Comparison of ENCODE assay signal across 24 mouse cellular contexts in the genomic region with DNA sequence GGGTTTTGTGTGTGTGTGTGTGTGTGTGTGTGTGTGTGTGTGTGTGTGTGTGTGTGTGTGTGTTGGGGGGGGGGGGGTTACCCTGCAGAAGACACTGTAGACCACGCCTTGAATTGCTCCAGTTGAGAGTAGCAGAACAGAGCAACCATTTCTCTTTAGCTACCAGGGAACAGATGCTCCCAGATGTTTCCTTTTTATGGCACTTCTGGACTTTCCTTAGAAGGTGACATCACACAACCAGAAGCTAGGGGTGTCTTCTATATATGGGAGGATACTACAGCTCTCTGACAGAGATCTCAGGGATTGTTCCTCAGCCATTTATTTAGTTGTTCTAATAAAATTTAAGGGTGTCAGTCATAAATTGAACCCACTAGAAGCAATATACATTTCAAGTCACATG.
A peak's percentile ranks its signal among the peaks of the same experiment; 100 is the strongest.
DNase-seq lines count a peak whose midpoint lies in the region; ATAC-seq and TF ChIP-seq lines count a peak whose summit lies in the region.
"Had no signal": no experiment of that assay in that cellular context is flagged by ENCODE, and none has a peak within 500 bp of the region (broad histone marks: within the 10 kb centered on the region; RNA-seq: fewer than 3 reads in every experiment).

No protein-coding gene starts in this region.

- H3K4me3 ChIP-seq in cerebellum, adult 2 months (replicated peaks; ENCODE audit: insufficient read depth, low read depth, low read length): no peak overlapping the region
- H3K4me3 ChIP-seq in lung, embryonic 14.5 days (ENCODE audit: low read depth, low read length): no peak overlapping the region
- no peak overlapping the region for H3K4me3 ChIP-seq in lung, embryonic 16.5 days (ENCODE audit: low read length)
- H3K4me3 ChIP-seq in lung, adult 2 months (replicated peaks; ENCODE audit: extremely low read depth, low read depth, low read length): no peak overlapping the region
- H3K4me3 ChIP-seq: embryonic facial prominence, embryonic 10.5 days; embryonic facial prominence, embryonic 12.5 days; forebrain, embryonic 13.5 days; forebrain, embryonic 15.5 days had no signal

- H3K4me2 ChIP-seq in lung, embryonic 14.5 days: no peak overlapping the region
- H3K4me2 ChIP-seq in lung, embryonic 16.5 days (ENCODE audit: low read depth, low read length): no peak overlapping the region
- H3K4me2 ChIP-seq: embryonic facial prominence, embryonic 12.5 days; forebrain, embryonic 13.5 days; forebrain, embryonic 15.5 days had no signal

- H3K4me1 ChIP-seq in cerebellum, adult 2 months (ENCODE audit: control insufficient read depth, insufficient read depth, low read length): peaks cover 11% of the 10 kb centered on the region
- H3K4me1 ChIP-seq in lung, embryonic 14.5 days (ENCODE audit: insufficient read depth): no peaks in the 10 kb centered on the region
- no peaks in the 10 kb centered on the region for H3K4me1 ChIP-seq in lung, embryonic 16.5 days (replicated peaks; ENCODE audit: control insufficient read depth, insufficient read depth, low read length)
- H3K4me1 ChIP-seq in lung, adult 2 months (ENCODE audit: control insufficient read depth, insufficient read depth, low read length): no peaks in the 10 kb centered on the region
- H3K4me1 ChIP-seq: embryonic facial prominence, embryonic 10.5 days; embryonic facial prominence, embryonic 12.5 days; forebrain, embryonic 13.5 days; forebrain, embryonic 15.5 days had no signal

- no peaks in the 10 kb centered on the region for H3K9me3 ChIP-seq in lung, embryonic 14.5 days (ENCODE audit: low read depth, low read length)
- no peaks in the 10 kb centered on the region for H3K9me3 ChIP-seq in lung, embryonic 16.5 days (ENCODE audit: control insufficient read depth, low read length)
- H3K9me3 ChIP-seq: embryonic facial prominence, embryonic 10.5 days; embryonic facial prominence, embryonic 12.5 days; forebrain, embryonic 13.5 days; forebrain, embryonic 15.5 days had no signal

- WGBS in cerebellum, adult 2 months: 75% methylated on average over 1 of the region's 1 CpGs
- WGBS in lung, embryonic 14.5 days: 30% methylated on average over 1 of the region's 1 CpGs
- 40% methylated on average over 1 of the region's 1 CpGs for WGBS in lung, embryonic 16.5 days
- WGBS in lung, adult 2 months: 50% methylated on average over 1 of the region's 1 CpGs

- H3K27ac ChIP-seq in cerebellum, adult 2 months (ENCODE audit: insufficient read depth, low read length): peak overlapping the region; percentile 72; the same call in 1 of the 2 replicates
- H3K27ac ChIP-seq in lung, embryonic 14.5 days (ENCODE audit: low read depth): no peak overlapping the region
- no peak overlapping the region for H3K27ac ChIP-seq in lung, embryonic 16.5 days (ENCODE audit: low read length)
- H3K27ac ChIP-seq: embryonic facial prominence, embryonic 10.5 days; embryonic facial prominence, embryonic 12.5 days; forebrain, embryonic 13.5 days; forebrain, embryonic 15.5 days had no signal

- no peak for DNase-seq in cerebellum, adult 2 months
- DNase-seq in cerebellum, adult 9-10 months: no peak
- DNase-seq in lung, embryonic 14.5 days: peak; percentile 81
- no peak for DNase-seq in lung, postnatal 10 days
- DNase-seq in lung, postnatal 4 days: no peak
- DNase-seq in lung, postnatal 25 days (ENCODE audit: low spot score): peak; percentile 7
- DNase-seq in lung, adult 2 months: no peak
- DNase-seq: adrenal gland, adult 8-10 months; adrenal gland, postnatal 14 days; adrenal gland, postnatal 36 days; B cell, adult 2 months; cerebellum, adult 11-12 months; cerebellum, adult 8-10 months; cerebellum, postnatal 25 days had no signal

- no peak overlapping the region for H3K9ac ChIP-seq in lung, embryonic 14.5 days
- H3K9ac ChIP-seq in lung, embryonic 16.5 days (ENCODE audit: low read length): no peak overlapping the region
- H3K9ac ChIP-seq: embryonic facial prominence, embryonic 12.5 days; forebrain, embryonic 13.5 days; forebrain, embryonic 15.5 days had no signal

- TF ChIP-seq CTCF in cerebellum, adult 2 months (IDR thresholded peaks at IDR 0.05; ENCODE audit: borderline replicate concordance, insufficient read depth, low read depth, low read length): no peak
- no peak for TF ChIP-seq CTCF in lung, embryonic 14.5 days (IDR thresholded peaks at IDR 0.05; ENCODE audit: low read depth)
- TF ChIP-seq CTCF in lung, adult 2 months (IDR thresholded peaks at IDR 0.05; ENCODE audit: insufficient read depth, low read length): no peak

- ATAC-seq in lung, embryonic 14.5 days (ENCODE audit: insufficient read depth): peak; percentile 91
- peak; percentile 57; the same call in 1 of the 2 replicates for ATAC-seq in lung, embryonic 16.5 days (ENCODE audit: low read depth)
- ATAC-seq: activated CD4-positive, CD25-positive, alpha-beta regulatory T cell, adult 4 months; CD4-positive, CD25-positive, alpha-beta regulatory T cell, adult 4 months; forebrain, embryonic 13.5 days; forebrain, embryonic 15.5 days; Patski had no signal

- H3K36me3 ChIP-seq in lung, embryonic 14.5 days (ENCODE audit: insufficient read depth): no peaks in the 10 kb centered on the region
- no peaks in the 10 kb centered on the region for H3K36me3 ChIP-seq in lung, embryonic 16.5 days (ENCODE audit: control insufficient read depth, insufficient read depth, low read length)
- H3K36me3 ChIP-seq: embryonic facial prominence, embryonic 10.5 days; embryonic facial prominence, embryonic 12.5 days; forebrain, embryonic 15.5 days; G1E had no signal

- no peak for TF ChIP-seq POLR2A in cerebellum, adult 2 months (IDR thresholded peaks at IDR 0.05; ENCODE audit: borderline replicate concordance, insufficient read depth, low read length)
- no peak for TF ChIP-seq POLR2A in lung, adult 2 months (IDR thresholded peaks at IDR 0.05; ENCODE audit: borderline replicate concordance, extremely low read depth, low read depth, low read length)

- no peaks in the 10 kb centered on the region for H3K27me3 ChIP-seq in cerebellum, adult 2 months (ENCODE audit: control insufficient read depth, insufficient read depth, low read length)
- H3K27me3 ChIP-seq in lung, embryonic 14.5 days (ENCODE audit: insufficient read depth, low read length): no peaks in the 10 kb centered on the region
- no peaks in the 10 kb centered on the region for H3K27me3 ChIP-seq in lung, embryonic 16.5 days (ENCODE audit: control insufficient read depth, insufficient read depth, low read depth, low read length)
- H3K27me3 ChIP-seq: CH12.LX; embryonic facial prominence, embryonic 12.5 days; forebrain, embryonic 13.5 days; forebrain, embryonic 15.5 days; Patski had no signal

Comparison
In these comparisons a context has a peak if more than half of its experiments do, and no peak if none do; other contexts are left out.
1. DNase-seq: peak in lung, embryonic 14.5 days (single experiment) and lung, postnatal 25 days (single experiment); none in cerebellum, adult 2 months (0 of 2), cerebellum, adult 9-10 months (single experiment), lung, postnatal 10 days (single experiment), lung, postnatal 4 days (0 of 2) and lung, adult 2 months (single experiment).